Mouse (Mus musculus) mammary gland, adult 2 months (tissue): Measurements from ENCODE around the gene Ogdh. TPM values are rescaled to one million over a fixed set of nuclear protein-coding genes. Genes with fewer than 3 reads are reported as not detected.

Experiments used
- polyA plus RNA-seq: library from polyadenylated mRNA; depleted of rRNA; stranded (reverse); fragments of >200 nt; gene quantifications from 2 replicates; pipeline ENCODE4 v1.2.3, GENCODE M21; 2012; ENCODE audit warnings: low replicate concordance; rRNA removed

Gene Ogdh
- 169 and 390 TPM in 2 replicates for polyA plus RNA-seq

DNA sequence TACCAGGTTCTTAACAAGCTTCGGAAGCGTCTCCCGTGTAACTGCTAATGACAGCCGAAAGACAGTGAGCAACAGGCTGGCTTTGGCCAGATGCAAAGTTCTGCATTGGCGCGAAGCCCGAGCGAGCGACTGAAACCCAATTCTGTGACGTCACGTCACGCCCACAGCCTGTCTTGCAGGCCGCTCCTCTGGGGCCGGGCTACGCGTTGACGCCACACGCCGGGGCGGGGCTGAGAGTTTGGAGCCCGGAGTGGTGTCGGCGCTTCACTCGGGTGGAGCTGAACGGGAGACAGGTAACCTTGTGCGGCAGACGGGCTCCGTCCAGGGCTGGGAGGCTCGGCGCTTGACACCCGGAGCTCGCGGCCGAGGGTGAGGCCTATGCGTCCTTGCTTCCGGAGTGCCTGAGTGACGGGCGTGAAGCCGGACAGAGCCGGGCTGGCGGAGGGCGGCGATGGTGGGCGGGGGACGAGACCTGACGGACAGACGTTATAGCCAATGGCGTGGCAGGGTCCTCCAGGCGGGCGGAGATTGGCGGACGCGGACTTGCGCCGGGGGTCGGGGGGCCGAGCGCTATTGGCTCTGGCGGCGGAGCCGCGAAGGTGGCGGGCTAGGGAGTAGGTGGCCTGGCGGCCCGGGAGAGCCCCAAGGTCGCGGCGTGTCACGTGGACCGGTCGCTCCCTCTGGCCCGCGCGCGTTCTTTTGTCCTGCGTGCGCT lies at the start of gene Ogdh:
Ogdh (plus strand) TSS at position 233 of the 715 bp plus-strand sequence.

DNA sequence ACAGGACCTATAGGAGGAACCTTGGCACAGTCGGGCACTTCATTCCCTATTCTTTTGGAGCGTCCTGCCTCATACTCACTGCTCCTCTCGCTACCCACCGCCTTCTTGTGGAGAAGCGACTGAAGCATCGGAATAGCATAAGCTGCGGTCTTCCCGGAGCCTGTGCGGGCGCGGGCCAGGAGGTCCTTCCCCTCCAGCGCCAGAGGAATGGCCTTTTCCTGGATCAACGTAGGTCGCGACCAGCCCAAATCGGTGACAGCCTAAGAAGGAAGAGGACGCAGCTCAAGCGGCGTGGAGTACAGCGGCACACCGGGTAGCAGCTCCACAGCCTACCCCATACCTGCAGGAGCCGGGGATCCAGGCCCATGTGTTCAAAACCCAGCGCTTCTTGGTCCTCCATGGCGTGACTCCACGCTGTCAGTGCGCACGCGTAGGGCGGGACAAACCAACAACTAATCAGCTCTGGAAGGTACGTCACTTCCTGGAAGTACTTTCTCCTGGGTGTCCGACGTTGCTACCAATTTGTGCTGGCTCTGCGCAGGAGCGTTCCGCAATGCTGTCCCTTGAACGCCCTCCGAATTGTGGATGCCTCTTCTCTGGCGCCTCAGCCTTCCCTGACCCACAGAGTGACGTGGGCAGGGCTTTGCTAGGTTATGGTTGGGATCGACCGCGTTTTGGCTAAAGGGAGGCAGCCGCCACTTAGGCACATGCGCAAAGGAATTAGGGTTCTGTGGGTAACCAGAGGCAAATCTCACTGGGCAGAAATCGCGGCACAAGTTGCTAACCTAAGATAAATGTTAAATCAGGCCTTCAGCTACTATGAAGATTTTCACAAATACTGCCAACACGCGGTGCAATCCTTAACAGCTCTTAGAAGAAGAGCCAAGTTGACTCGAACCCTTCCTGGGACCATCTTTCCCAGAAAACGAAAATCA lies 23.8 kb upstream of the Ogdh start, which contains the start of gene Ddx56:
Ddx56 (minus strand) TSS at position 453 of the 935 bp plus-strand sequence.

DNA sequence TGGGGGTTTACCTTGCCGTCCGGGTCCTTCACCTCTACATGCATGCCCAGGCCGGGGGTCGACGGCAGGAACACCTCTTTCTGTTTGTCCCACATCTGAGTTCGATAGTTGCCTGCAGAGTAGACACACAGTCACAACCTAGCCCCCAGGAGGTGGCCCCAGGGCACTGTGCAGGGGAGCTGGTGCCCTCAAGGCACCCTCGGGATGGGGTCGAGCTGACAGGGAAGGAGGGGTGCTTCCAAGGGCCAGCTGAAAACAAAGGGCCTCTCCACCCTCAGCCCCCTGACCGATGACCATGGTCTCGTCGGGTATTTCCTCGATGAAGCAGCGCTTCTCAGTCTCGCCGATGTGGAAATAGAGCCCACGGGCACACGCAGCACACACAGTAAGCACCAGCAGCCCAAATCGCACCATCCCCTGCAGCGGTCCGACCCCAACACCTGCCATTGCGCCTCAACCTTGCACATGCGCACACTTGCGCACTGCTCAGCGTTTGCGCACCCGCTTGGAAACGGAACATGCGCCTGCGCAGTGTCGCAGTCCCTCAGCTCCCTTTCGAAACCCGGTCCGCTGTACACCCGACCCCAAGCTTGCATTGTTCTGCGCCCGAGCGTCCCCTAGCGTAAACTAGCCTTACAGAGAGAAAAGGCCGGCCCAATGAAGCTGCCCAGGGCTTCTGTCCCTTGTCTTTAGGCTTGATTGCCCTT lies 16.9 kb upstream of the Ogdh start, which contains the start of gene Tmed4:
Tmed4 (minus strand) TSS at position 484 of the 707 bp plus-strand sequence.

DNA sequence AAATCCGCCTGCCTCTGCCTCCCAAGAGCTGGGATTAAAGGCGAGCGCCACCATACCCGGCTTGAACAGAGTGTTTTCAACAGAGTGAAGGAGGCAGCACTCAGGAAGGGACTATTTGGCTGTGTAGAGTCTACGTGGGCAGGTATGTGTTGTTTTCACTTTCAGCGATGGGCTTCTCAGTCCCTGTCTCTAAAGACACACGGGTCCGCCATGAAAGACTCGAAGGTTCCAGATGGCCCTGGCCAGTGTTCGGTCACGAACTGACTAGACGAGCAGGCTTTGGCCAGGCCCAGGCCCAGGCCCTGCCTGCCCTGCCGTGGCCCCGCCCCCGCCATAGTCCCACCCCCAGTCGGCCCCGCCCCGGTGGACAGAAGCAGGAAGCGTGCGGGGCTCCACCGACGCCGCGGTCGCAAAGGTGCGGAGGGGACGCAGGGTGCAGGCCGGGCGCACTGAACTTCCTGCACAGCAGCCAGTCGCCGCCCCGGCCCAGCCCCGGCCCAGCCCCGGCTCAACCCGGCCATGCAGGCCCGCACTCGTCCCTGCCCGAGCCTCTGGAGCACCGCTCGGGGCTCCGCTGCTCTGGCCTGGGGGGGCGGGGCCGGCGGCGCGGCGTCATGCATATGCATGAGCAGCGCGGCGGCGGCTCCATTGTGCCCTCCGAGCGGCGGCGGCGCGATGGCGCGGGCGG lies 97.4 kb downstream of the Ogdh start, which contains the start of gene Zmiz2:
Zmiz2 (plus strand) TSS at position 349 of the 688 bp plus-strand sequence.

Other genes with a start within 250 kb of the Ogdh start
- 5.7 and 15.3 TPM in 2 replicates for gene Camk2b, start 225.3 kb upstream of the Ogdh start, polyA plus RNA-seq
- 0.07 and 0.17 TPM in 2 replicates for gene A730071L15Rik, start 91.6 kb upstream of the Ogdh start, polyA plus RNA-seq
- 32.9 and 61.8 TPM in 2 replicates for gene Nudcd3, start 91.2 kb upstream of the Ogdh start, polyA plus RNA-seq
- 0.20 and 0.50 TPM in 2 replicates for gene Npc1l1, start 61.5 kb upstream of the Ogdh start, polyA plus RNA-seq
- gene Ddx56, start 23.9 kb upstream of the Ogdh start, polyA plus RNA-seq, result 27.1 and 33.7 TPM in 2 replicates
- gene Tmed4, start 16.8 kb upstream of the Ogdh start, polyA plus RNA-seq, result 79.1 and 122 TPM in 2 replicates
- 43.9 and 108 TPM in 2 replicates for gene Zmiz2, start 97.4 kb downstream of the Ogdh start, polyA plus RNA-seq
- gene Ppia, start 123.8 kb downstream of the Ogdh start, polyA plus RNA-seq, result 473 and 983 TPM in 2 replicates
- gene H2afv, start 152.8 kb downstream of the Ogdh start, polyA plus RNA-seq, result 26.2 and 31.1 TPM in 2 replicates
- gene Purb, start 184.3 kb downstream of the Ogdh start, polyA plus RNA-seq, result 7.5 and 11.6 TPM in 2 replicates
- 76.2 and 117 TPM in 2 replicates for gene Myo1g, start 229.3 kb downstream of the Ogdh start, polyA plus RNA-seq